Mouse (Mus musculus) gastrocnemius, postnatal 14 days (tissue): ENCODE measurements around the gene Irgc1. TPM values are rescaled to one million over a fixed set of nuclear protein-coding genes. Genes with fewer than 3 reads are reported as not detected.
"Not testable (repeated sequence)": the region's sequence is repeated elsewhere in the genome, so short reads cannot be mapped to it uniquely, and the experiment has no call there.

Experiments used
- DNase-seq: peaks from one replicate; pipeline ENCODE4 v3.0.0; 2021; ENCODE audit warnings: mixed read lengths
- intact Hi-C: fragments of 180-260 bp; cut with DNase I; formaldehyde crosslinking; loops from one replicate; pipeline ENCODE4 v1.15.1; 2025; ENCODE audit warnings: low total_unique reads
- total RNA-seq, 2 experiments: library from RNA; stranded (reverse); gene quantifications; 2 replicates each; pipeline ENCODE4 v1.2.3; 2021

Irgc1 gene
- total RNA-seq, 2 experiments from 2014 or later = 0.12 TPM; not detected in 1

DNA sequence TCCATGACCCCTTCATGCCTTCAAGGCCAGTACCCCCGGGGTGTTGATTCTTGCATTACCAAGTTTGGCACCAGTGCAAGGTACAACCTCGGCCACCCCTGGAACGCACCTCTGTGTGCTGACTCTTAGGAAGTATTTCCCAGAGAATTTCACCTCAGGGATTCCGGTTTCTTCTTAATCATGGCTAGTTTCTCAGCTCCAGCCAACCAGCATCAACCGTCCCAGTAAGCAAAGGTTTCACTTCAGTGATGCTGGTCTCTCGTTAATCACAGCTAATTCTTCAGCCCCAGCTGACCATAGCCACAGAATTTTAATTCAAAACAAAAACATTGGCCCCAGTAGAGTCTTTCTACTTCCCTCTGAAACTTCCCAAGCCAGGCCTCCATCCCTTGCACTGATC, 42.0 kb downstream of the Irgc1 start:
- no peak for DNase-seq
- intact Hi-C loops = no loop called here

DNA sequence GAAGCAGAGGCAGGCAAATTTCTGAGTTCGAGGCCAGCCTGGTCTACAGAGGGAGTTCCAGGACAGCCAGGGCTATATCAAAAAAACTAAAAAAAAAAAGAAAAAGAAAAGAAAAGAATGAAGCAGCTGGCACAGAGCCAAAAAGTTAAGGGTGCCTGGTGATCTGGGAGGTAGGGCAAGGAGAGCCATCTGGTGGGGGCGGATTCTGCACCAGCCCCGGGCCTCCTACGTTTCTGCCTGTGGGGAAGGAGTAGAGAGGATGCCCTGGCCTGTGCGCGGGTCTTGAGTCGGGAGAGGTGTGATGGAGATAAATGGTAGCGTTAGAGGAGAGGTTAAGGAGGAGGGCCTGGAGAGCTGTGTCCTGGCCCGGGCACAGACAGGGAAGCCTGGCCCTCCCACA, 43.9 kb downstream of the Irgc1 start:
- DNase-seq = no peak
- intact Hi-C loops = loop anchor here (5.0 kb wide), 1 partner anchor 41 kb away; no protein-coding TSS in a partner anchor

DNA sequence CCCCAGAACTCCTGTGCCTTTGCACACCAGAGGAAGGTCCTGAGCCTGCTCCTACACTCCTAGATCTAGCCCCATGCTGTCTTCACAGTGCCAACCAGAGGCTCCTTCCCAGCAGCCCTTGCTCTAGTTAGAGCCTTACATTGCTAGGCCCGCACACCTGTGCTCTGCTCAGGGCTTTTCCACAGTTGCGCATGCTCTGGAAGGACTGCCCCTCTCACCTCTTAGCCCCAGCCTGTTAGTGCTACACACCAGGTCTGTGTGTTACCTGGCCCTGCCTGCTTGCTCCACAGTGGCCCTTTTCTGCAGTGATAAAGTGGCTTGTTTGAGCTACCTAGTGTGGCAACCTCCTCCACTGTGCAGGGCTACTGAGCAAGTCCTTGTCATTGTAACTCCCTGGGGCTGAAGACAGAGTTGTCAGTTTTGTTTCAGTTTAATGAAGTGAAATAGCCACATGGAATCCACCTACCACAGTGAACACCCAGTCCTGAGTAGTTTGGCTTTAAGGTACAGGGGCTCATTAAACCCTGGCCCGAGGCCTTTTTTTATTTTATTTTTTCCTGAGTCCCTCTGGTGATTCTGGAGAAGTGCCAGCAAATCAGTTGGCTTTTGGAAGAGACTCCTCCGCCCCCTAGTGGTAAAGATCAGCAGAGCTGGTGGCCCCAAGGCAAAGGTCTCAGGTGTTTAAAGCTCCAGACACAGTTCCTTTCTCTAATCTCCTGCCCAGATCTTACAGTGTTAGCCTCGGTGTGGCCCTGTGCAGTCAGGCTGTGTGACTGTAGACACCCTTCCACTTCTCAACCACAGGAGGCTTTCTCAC, 45.4 kb downstream of the Irgc1 start:
- intact Hi-C loops = loop anchor here (5.0 kb wide), 1 partner anchor 39 kb away; no protein-coding TSS in a partner anchor
- peak; percentile 55 for DNase-seq

DNA sequence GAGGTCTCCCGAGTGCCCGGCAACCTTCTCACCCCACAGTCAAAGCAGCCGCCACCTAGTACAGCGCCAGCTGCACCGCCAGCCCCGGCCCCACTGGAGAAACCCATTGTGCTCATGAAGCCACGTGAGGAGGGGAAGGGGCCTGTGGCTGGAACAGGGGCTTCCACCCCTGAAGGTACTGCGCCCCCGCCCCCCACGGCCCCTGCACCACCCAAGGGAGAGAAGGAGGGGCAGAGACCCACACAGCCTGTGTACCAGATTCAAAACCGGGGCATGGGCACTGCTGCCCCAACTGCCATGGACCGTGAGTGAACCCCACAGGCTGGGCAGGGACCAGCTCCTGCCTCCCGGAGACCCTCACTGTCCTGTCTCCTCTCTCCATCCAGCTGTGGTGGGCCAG, 46.4 kb downstream of the Irgc1 start:
- intact Hi-C loops = loop anchor here (5.0 kb wide), 1 partner anchor 38 kb away; no protein-coding TSS in a partner anchor
- DNase-seq = no peak

DNA sequence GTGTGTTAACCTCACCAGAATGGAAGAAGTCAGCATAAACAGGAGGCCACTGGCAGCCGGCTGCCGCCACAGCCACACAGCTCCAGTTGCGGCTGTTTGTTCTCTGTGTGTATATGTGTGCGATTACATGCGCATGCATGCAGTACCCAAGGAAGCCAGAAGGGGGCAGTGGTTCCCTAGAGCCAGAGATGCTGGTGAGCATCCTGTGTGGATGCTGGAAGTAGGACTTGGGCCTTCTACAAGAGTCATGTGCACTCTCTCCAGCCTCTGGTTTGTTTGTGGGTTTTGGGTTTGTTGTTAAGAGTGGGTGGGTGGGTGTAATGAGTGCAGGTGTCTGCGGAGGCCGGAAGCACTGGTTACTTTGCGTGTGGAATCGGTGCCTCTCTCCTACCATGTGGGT, 49.2 kb downstream of the Irgc1 start:
- intact Hi-C loops = no loop called here
- DNase-seq = no peak

DNA sequence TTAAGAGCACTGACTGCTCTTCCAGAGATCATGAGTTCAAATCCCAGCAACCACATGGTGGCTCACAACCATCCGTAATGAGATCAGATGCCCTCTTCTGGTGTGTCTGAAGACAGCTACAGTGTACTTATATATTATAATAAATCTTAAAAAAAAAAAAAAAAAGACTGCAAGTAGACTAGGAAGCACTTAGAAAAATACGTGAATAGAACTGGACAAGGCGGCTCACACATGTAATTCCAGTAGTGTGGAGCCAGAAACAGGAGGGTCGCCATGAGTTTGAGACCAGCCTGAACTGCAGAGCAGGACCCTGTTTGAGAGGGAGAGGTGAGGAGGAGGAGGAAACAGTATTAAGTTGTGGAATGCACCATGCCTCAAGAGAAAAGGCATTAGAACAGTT, 51.6 kb downstream of the Irgc1 start:
- DNase-seq, intact Hi-C loops: not testable (repeated sequence)

DNA sequence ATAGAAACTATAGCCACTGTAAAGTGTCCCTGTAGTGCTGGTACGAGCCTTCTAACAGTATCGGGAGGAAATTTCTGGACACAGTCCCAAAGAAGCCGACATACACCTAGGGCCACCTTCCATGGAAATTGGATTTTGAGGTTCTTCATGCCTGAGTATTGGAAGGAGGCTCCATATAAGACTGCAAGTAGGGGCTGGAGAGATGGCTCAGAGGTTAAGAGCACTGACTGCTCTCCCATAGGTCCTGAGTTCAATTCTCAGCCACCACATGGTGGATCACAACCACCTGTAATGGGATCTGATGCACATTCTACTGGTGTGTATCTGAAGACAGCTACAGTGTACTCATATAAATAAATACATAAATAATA, 52.0 kb downstream of the Irgc1 start:
- intact Hi-C loops = no loop called here
- DNase-seq = no peak

DNA sequence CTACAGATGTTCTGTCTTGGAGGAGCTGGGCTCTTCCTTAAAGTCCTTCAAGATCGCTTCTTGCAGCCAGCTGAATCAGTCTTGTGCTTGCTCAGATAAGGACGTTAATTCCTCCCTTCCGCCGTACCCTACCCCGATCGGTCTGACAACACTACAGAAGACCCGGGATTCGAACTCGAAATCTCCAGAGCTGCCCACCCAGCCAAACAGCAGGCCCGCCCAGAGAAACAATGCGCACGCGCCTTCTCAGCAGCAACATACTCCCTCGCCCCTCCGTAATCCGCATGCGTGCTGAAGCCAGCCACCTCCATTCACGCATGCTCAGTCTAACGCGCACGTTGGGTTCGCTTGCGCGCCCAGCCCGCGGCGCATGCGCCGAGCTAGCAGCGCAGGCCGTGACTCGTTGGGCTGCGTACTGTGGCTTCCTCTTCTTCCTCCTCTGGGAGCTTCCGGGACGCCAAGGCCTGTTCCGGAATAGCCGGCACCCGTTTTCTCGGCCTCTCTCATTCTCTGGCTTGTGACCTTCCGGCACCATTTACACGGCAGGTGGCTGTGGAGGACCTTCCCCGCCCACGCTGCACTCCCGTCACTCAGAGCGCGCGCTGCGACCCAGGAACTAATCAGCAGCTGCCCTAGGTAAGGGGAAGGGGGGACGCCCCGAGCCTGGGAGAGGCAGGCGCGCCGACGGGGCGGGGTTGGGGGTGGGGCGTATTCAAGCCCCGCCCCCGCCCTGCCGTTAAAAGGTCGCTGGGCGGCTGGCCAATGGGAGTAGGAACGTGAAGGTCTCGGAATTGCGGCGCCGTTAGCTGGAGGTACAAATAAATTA, 52.6 kb downstream of the Irgc1 start, which contains the start of gene Smg9:
Smg9 (plus strand) TSS at position 364 of the 826 bp plus-strand sequence.
- DNase-seq = peak; percentile 98
- intact Hi-C loops = no loop called here

DNA sequence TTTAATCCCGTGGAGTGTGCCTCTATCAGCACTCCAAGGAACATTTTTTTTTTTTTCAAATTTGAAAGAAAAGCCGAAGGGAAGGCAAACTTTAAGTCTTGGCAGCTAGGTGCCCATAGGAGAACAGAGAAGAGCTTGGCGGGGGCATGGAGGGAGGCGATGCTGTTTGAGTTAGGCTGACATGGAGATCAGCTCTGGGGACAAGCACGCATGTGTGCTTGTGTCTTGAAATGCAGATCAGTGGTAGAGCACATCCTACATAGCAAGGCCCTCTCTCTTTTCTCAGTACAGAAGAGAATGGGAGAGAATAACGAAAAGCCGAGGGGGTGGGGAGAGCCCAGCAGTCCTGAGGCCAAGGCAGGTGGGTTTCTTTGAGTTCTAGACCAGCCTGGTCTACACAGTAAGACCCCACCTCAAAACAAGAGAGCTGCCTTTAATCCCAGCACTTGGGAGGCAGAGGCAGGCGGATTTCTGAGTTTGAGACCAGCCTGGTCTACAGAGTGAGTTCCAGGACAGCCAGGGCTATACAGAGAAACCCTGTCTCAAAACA, 53.7 kb downstream of the Irgc1 start:
- no peak for DNase-seq
- intact Hi-C loops = no loop called here

DNA sequence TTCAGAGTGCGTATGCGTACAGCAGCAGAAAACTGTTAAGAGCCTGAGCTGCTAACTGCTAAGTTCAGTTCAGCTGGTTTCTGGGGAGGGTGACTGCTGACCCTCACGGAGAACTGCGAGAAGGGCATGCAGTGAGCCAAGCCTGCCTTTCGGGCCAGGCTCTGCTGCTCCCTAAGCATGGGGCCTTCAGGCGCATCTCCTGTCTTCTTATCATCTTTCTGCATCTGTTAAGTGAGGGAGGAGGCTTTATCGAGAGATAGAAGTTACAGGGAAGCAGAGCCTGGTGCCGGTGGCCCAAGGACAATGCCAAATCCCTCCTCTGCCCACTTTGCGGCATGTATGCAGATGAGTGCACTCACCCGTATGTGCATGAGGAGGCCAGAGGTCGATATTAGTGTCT, 55.3 kb downstream of the Irgc1 start:
- intact Hi-C loops = no loop called here
- DNase-seq = no peak

DNA sequence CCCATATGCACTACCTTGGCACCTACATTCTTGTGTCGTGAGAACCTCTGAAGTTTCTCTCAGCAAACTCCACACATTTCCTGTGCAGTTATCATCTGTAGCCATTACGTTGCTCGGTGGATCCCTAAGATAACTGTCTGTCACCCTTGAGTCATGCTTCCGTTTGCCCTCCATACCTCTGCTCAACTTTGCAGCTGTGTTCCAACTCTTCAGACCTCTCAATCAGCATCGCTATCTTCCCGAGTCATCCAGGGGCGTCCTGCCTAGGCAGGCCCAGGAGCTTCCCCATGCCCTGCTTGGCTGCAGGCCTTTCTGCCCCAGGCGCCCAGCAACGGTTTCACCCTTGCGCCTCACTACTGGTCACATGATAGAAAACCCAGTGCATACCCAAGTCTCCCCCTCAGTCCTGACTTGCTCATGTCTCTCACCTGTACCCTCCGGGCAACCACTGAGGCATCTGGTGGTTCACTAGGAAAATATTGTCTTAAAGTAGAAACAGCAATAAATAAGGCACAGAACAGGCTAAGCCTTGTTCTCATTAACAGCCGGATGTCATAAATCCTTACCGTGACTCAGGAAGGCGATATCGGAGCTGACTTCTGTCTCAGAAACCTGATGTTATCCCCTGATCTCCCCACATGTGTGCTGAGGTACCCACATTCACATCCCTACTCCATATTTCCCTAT, 57.5 kb downstream of the Irgc1 start:
- intact Hi-C loops = no loop called here
- DNase-seq = no peak

DNA sequence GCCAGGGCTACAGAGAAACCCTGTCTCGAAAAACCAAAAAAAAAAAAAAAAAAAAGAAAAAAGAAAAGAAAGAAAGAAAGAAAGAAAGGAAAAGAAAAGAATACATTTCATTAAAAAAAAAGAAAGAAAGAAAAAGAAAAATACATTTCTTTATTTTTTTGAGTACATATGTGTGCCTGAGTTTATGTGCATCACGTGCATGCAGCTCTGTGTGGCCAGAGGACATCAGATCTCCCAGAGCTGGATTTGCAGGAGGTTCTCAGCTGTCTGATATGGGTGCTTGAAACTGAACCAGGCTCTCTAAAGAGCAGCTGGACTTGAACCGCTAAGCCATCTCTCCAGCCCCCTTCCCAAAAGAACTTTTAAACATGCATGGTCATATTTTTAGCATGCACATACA, 58.0 kb downstream of the Irgc1 start:
- intact Hi-C loops = no loop called here
- no peak for DNase-seq

DNA sequence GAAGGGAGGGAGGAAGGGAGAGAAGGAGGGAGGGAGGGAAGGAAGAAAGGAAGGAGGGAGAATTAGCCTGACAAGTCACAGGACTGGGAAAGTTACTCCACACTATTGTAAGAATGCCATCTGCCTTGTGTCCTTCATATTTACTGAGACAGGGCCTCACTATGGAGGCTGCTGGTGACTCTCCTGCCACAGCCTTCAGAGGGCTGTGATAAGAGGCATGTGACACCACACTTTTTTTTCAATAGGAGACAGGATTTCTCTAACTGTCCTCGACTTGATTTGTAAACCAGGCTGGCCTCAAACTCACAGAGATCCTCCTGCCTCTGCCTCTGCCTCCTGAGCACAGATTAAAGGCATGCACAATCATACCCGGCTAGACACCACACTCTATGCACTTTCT, 60.4 kb downstream of the Irgc1 start:
- intact Hi-C loops = no loop called here
- DNase-seq = no peak

DNA sequence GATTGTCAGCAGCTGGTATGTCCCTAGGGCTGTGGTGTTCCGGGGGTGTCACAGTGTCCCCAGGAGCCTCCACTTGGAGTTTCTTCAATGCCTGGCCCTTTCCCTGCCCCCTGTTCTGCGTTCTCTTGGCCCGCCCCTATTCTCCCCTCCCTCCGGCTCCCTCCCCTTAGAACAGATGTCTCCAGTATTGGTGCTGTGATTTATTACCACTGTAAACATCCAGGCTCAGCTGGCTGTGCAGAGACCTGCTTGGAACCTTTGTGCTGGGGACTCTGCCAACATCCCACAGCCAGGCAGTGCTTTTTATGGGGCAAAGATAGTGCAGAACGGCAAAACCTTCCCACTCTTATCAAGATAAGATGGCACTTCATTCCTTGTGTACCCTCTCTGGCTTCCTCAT, 61.0 kb downstream of the Irgc1 start:
- no peak for DNase-seq
- intact Hi-C loops = no loop called here

DNA sequence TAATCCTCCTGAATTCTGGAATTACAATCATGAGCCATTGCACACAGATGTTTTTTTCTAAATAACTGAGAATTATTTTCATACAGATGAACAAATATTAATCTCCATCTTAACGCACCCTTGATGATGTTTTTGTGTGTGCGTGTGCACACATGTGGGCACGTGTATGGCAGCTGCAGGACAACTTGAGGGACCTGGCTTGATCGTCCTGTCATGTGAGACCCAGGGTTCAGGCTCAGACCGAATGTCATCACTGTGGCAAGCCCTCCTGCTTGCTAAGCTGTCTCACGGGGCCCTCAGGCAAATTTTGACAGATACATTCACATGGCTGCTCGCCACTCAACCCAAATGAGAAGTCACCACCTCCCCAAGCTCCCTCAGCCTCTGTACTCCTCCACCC, 61.6 kb downstream of the Irgc1 start:
- no peak for DNase-seq
- intact Hi-C loops = no loop called here

DNA sequence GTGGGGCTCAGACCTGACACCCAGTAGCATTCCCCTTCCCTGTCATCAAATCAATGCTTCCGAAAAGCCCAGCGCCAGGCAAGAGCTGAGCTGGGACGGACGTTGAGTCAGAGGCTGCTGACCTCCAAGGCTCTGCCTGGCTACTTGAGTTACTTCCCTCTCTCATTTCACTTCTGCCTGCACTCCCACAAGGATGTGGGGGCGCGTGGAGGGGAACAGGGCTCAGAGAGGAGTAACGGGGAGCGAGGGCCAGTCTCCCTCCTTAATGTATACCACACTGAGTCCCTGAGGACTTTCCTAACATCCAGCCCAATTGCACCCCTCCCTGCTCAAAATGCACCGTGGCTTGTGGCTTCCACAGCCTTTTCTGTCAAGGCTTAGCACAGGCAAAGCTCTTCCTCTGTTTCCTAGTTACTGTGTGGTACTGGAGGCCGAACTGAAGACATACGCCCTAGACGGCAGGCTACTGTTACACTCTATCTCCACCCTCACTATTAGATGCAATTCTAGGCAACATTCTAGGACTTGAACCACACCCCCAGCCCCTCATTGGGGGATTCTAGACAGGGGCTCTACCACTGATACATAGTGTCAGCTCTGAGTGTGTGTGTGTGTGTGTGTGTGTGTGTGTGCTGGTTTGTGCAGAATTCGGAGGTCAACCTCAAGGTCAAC, 62.4 kb downstream of the Irgc1 start:
- DNase-seq = no peak

DNA sequence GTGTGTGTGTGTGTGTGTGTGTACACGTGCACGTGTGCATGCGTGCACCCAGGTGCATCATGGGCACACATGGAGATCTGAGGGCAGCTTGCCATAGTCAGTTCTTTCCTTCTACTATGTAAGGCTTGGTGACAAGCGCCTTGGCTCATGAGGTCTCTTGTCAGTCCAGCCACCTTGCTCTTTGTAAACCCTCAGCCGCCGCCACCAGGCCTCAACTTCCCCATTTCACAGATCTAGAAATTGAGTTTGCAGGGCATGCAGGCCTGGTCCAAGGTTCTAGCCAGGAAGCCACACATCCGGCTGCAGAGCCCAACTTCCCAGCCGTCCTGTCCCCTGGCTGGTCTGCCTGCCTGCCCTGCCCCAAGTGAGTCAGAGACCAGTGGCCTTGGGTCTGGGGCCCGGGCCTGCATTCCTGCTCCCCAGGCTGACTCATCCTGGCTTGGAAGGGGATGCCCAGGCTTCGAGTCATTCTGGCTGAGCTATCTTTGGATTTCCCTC, 65.0 kb downstream of the Irgc1 start:
- DNase-seq = peak; percentile 73
- intact Hi-C loops = no loop called here

More for the DNA sequence above, 62.4 kb downstream of the Irgc1 start:
- intact Hi-C loops = no loop called here

DNA sequence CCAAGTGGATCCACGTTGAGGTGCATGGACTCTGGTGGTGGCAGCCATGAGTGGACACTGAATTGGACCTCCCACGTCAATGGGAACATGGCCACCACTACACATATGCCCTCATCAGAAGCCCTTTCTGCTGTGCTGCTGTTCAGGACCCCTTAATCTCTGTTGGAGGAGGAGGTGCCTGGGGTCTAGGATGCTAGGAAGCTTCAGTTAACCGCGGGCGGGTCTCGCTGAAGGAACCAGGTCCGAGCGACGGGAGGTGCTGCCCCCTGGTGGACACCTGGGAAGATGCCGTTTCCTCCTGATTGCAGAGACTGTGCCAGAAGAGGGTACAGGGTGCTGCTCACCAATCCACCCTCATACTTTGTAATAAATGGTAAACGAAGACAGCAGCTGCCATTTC, 67.3 kb downstream of the Irgc1 start:
- DNase-seq = peak; percentile 70

DNA sequence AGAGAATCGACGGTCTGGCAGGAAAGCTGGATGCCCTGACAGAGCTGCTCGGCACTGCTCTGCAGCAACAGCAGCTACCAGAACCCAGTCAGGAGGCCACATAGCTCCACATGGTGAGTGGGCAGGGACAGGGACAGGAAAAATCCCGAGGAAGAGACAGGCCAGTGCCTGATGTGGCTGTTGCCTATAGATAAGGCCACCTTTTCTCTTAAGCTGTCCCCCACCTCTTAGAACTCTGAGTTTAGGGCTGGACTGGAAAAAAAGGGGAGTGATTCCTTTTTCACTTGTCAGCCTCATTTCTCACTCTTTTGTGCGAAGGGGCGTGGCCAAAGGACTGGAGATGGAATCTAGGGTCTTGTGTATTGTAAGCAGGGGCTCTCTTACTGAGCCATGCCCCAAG, 68.0 kb downstream of the Irgc1 start:
- DNase-seq = no peak
- intact Hi-C loops = loop anchor here (2.0 kb wide), 1 partner anchor 19 kb away; no protein-coding TSS in a partner anchor

More for the DNA sequence above, 67.3 kb downstream of the Irgc1 start:
- intact Hi-C loops = loop anchor here (2.0 kb wide), 1 partner anchor 20 kb away; no protein-coding TSS in a partner anchor
